Mouse (Mus musculus) naive thymus-derived CD4-positive, alpha-beta T cell, adult 5 months (primary cell): Measurements from ENCODE around the gene Olfr1490. TPM values are rescaled to one million over a fixed set of nuclear protein-coding genes. Genes with fewer than 3 reads are reported as not detected.

Source experiments
- polyA plus RNA-seq: library from polyadenylated mRNA; unstranded; fragments of 100-300 nt; shearing (Covaris generic); gene quantifications from one replicate; pipeline ENCODE4 v1.2.1, GENCODE M21; 2017

Gene Olfr1490
- not detected for polyA plus RNA-seq

DNA sequence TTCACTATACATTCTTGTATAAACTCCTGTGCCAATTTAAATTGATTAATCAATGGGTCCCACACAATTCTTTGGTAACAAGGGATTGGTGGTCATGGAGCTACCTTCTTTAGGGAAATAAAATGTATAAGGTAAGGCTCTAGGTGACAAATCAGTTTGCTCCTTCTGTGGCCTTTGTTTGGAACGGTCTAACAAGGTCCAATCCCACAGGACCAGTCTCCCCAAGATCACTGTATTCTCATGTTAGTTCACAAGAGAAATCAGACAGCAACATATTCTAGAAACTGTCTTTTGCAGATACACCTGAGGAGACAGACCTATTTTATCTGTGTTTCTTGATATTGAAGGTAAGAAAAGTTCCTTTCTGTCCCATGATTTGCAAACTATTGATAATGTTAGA, at the start of gene Olfr1490:
Gene Olfr1490 (plus strand): TSS at position 301 of the 400 bp plus-strand sequence.

DNA sequence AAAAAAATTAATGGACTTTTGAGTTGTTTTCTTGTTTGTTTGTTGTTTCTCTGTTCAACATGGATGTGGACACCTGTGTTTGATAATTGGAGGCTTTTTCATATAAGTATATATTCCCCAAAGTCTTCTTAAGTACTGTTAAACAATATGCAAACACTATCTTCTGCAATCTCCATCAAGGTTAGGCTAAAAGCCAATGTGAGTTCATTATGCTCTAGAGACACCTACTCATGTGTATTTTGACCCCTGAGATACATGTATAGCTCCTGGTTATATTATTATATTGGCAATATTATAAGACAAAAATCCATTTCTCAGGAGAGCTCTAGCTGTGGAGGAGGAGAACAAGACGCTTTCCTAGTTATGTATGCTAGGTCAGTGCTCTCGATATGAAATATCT, 33.8 kb upstream of the Olfr1490 start, which contains the start of gene Olfr1487:
Gene Olfr1487 (plus strand): TSS at position 301 of the 400 bp plus-strand sequence.

GRCm38 (mm10) chr19:13631321-13631720, 19.6 kb upstream of the Olfr1490 start, which contains the start of gene Olfr1489:
Gene Olfr1489 (plus strand): TSS chr19:13631621.

DNA sequence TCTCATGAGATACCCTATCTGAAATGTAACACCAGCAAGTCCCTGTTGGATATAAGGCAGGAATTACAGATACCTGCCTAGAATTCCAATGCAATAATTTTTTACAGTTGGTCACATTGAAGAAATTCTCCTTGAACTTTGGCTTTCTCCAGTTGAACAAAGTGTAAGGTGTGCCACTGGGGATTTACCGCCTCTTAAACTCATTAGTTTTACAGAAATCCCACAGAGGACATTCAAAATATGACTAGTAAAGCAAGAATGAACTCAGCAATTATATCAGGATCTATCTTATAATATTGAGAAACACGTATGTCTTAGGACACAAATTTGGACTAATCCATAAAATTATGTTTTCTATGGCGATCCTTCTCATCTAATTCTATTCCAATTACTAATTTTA, 46.1 kb downstream of the Olfr1490 start, which contains the start of gene Olfr1491:
Gene Olfr1491 (plus strand): TSS at position 301 of the 400 bp plus-strand sequence.

Other genes starting within 250 kb of the Olfr1490 start
- 0.39 TPM for gene Olfr1469, start 243.2 kb upstream of the Olfr1490 start, polyA plus RNA-seq
- not detected for gene Olfr1471, start 207.7 kb upstream of the Olfr1490 start, polyA plus RNA-seq
- not detected for gene Olfr1472, start 195.0 kb upstream of the Olfr1490 start, polyA plus RNA-seq
- gene Olfr1474, start 181.5 kb upstream of the Olfr1490 start, polyA plus RNA-seq = not detected
- not detected for gene Olfr1475, start 170.9 kb upstream of the Olfr1490 start, polyA plus RNA-seq
- gene Olfr1477, start 150.5 kb upstream of the Olfr1490 start, polyA plus RNA-seq = 0.11 TPM
- gene Olfr1480, start 123.2 kb upstream of the Olfr1490 start, polyA plus RNA-seq = not detected
- gene Olfr1484, start 67.6 kb upstream of the Olfr1490 start, polyA plus RNA-seq = not detected
- gene Olfr1487, start 33.7 kb upstream of the Olfr1490 start, polyA plus RNA-seq = not detected
- not detected for gene Olfr1489, start 19.5 kb upstream of the Olfr1490 start, polyA plus RNA-seq
- gene Olfr1491, start 46.2 kb downstream of the Olfr1490 start, polyA plus RNA-seq = not detected
- not detected for gene Olfr1493-ps1, start 72.2 kb downstream of the Olfr1490 start, polyA plus RNA-seq
- not detected for gene Olfr1494, start 88.6 kb downstream of the Olfr1490 start, polyA plus RNA-seq
- not detected for gene Olfr1495, start 113.5 kb downstream of the Olfr1490 start, polyA plus RNA-seq
- gene Olfr1496, start 126.8 kb downstream of the Olfr1490 start, polyA plus RNA-seq = not detected
- not detected for gene Olfr1497, start 147.1 kb downstream of the Olfr1490 start, polyA plus RNA-seq
- gene Olfr1499, start 168.4 kb downstream of the Olfr1490 start, polyA plus RNA-seq = 0.22 TPM
- not detected for gene Olfr1500, start 179.4 kb downstream of the Olfr1490 start, polyA plus RNA-seq
- 0.12 TPM for gene Olfr1501, start 199.6 kb downstream of the Olfr1490 start, polyA plus RNA-seq
- not detected for gene Olfr1502, start 210.7 kb downstream of the Olfr1490 start, polyA plus RNA-seq
- gene Olfr1504, start 246.8 kb downstream of the Olfr1490 start, polyA plus RNA-seq = not detected